Mouse (Mus musculus): Measurements from ENCODE around the gene Spop. TPM values are rescaled to one million over a fixed set of nuclear protein-coding genes. Genes with fewer than 3 reads are reported as not detected.

Gene Spop
- polyA plus RNA-seq, 1 experiment from 2014 or later: 166 TPM

DNA sequence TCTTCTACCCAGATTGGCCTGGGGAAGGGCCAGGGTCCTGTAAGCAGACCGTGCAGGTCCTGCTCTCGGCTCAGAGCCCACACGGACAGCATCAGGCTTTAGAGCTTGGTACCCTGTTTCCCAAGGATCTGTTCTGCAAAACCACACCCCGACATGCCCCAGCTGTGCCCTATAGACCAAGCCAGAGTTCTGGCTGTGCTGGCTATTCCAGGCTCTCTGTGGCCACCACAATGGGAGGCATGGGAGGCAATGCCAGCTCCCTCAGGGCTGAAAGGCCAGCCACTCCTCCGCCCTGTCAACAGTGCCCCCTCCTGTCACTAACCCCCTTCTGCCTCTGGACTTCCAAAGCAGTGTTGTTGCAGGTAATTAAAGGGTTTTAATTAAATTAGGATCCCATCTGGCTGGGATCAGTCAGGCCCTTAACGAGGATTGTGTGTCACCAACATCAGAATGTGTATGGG, 90.4 kb downstream of the Spop start:
- ATAC-seq (ENCODE audit: low read depth): no peak
- Histone ChIP-seq H3K9me3 (ENCODE audit: control insufficient read depth, low read length) (no peaks in the 10 kb centered on the region), H3K36me3 (ENCODE audit: control insufficient read depth, insufficient read depth, low read length) (no peaks in the 10 kb centered on the region), H3K27ac (ENCODE audit: low read depth, low read length) (no peak overlapping the region), H3K4me2 (ENCODE audit: low read depth, low read length) (no peak overlapping the region), H3K9ac (replicated peaks; ENCODE audit: low read depth, low read length) (no peak overlapping the region), H3K4me1 (ENCODE audit: control insufficient read depth, insufficient read depth, low read length) (0 out of 2 replicates have a peak, but pooled peaks cover 4% of the 10 kb centered on the region), H3K27me3 (ENCODE audit: control insufficient read depth, insufficient read depth, low read length) (no peaks in the 10 kb centered on the region), H3K4me3 (ENCODE audit: low read depth, low read length) (no peak overlapping the region)
- 56% methylated on average over 6 of the region's 6 CpGs for WGBS

DNA sequence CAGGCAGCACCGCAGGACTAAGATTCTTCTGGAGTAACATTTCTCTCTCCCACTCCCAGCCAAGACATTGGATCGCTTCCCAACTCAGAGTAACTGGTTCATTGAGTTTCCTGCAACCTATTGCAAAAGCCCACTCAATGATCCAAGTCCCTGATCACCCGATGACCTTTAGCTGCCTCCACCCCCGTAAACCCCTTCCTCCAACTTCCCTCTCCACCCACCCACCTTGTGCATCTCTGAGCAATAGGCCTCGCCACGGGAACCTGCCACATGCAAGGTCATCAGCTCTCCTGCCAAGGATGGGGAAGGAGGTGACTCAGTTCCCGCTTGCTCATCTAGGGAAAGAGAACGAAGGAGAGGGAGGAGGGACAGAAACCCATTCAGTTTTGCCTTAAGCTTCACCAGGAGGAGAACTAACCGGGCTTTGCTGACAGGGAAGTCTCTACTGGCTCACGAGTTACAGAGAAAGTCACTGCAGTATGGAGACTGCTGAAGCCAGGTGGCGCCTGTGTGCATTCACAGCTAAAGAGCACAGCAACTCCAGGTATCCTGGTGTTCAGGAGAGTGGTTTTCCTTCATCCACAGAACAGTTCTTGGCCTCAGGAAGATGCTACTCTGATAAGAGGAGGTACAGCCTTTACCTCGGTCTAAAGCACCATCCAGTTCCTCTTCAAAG, 93.3 kb downstream of the Spop start:
- Histone ChIP-seq H3K4me3 (ENCODE audit: low read depth, low read length) (no peak overlapping the region), H3K27me3 (ENCODE audit: control insufficient read depth, insufficient read depth, low read length) (no peaks in the 10 kb centered on the region), H3K9me3 (ENCODE audit: control insufficient read depth, low read length) (no peaks in the 10 kb centered on the region), H3K36me3 (ENCODE audit: control insufficient read depth, insufficient read depth, low read length) (no peaks in the 10 kb centered on the region), H3K4me2 (ENCODE audit: low read depth, low read length) (no peak overlapping the region), H3K9ac (replicated peaks; ENCODE audit: low read depth, low read length) (no peak overlapping the region), H3K27ac (ENCODE audit: low read depth, low read length) (no peak overlapping the region), H3K4me1 (ENCODE audit: control insufficient read depth, insufficient read depth, low read length) (0 out of 2 replicates have a peak, but pooled peaks cover 4% of the 10 kb centered on the region)
- 50% methylated on average over 12 of the region's 12 CpGs for WGBS
- no peak for ATAC-seq (ENCODE audit: low read depth)

DNA sequence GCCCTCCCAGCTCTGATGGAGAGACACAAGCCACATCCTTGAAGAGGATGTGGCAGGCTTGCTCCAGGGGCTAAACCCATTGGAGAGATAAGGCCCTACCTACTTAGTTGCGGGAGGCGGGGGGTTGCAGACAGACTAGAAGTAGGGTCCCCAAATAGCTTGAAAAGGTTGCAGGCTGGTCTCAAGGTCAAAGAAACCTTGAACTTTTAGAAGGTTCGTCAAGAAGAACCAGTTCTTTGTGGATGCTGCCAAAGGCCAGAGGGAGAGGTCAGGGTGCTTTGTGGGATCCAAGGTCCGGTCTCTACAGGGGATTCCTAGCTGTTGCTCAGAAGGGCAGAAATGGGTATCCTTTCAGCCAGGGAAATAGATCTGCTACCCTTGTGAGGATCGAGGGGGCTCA, 93.9 kb downstream of the Spop start:
- H3K4me1 ChIP-seq (ENCODE audit: control insufficient read depth, insufficient read depth, low read length): 0 out of 2 replicates have a peak, but pooled peaks cover 4% of the 10 kb centered on the region
- H3K27me3 ChIP-seq (ENCODE audit: control insufficient read depth, insufficient read depth, low read length): peaks cover 3% of the 10 kb centered on the region
- H3K4me2 ChIP-seq (ENCODE audit: low read depth, low read length): no peak overlapping the region
- WGBS: 80% methylated on average over 5 of the region's 5 CpGs
- no peaks in the 10 kb centered on the region for H3K9me3 ChIP-seq (ENCODE audit: control insufficient read depth, low read length)
- H3K36me3 ChIP-seq (ENCODE audit: control insufficient read depth, insufficient read depth, low read length): no peaks in the 10 kb centered on the region
- H3K4me3 ChIP-seq (ENCODE audit: low read depth, low read length): no peak overlapping the region
- no peak for ATAC-seq (ENCODE audit: low read depth)
- H3K9ac ChIP-seq (replicated peaks; ENCODE audit: low read depth, low read length): no peak overlapping the region
- no peak overlapping the region for H3K27ac ChIP-seq (ENCODE audit: low read depth, low read length)

DNA sequence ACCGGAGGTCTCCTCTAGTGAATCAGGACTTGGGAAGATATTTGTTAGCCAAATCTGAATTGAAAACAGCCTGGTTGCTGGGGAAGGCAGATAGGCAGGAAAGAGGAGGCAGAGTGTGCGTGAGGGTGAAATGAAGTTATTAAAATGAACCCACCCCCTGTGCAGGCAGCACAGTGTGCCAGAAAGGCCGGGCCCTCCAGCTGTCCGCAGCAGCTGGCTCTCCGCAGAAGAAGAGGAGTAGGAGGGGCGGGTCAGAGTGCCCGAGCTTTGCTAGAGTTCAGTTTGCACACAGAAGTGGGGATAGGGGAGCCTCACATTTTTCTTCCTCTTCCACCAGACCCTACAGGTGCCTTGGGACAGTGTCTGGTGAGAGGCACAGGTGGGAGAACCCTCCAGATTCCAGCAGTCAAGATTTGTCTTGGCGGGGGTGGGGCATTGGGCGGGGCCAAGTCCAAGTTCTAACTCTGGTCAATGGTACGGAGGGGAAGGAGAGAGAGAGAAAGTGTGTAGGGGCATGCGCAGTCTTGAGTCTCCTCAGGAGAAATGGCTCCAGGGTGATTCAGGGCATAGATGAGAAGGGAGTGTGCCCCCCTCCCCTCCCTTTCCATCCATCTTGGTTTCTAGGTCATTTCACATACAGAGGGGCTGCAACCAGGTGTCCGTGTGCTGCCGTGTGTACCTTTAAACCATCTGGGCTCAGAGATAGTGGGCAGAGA, 94.5 kb downstream of the Spop start:
- Histone ChIP-seq H3K4me3 (ENCODE audit: low read depth, low read length) (no peak overlapping the region), H3K27ac (ENCODE audit: low read depth, low read length) (no peak overlapping the region), H3K9me3 (ENCODE audit: control insufficient read depth, low read length) (no peaks in the 10 kb centered on the region), H3K36me3 (ENCODE audit: control insufficient read depth, insufficient read depth, low read length) (no peaks in the 10 kb centered on the region), H3K4me1 (ENCODE audit: control insufficient read depth, insufficient read depth, low read length) (peaks cover 8% of the 10 kb centered on the region; the same call in 1 of the 2 replicates), H3K4me2 (ENCODE audit: low read depth, low read length) (no peak overlapping the region), H3K27me3 (ENCODE audit: control insufficient read depth, insufficient read depth, low read length) (peaks cover 7% of the 10 kb centered on the region), H3K9ac (replicated peaks; ENCODE audit: low read depth, low read length) (no peak overlapping the region)
- ATAC-seq (ENCODE audit: low read depth): no peak
- WGBS: 63% methylated on average over 13 of the region's 13 CpGs

DNA sequence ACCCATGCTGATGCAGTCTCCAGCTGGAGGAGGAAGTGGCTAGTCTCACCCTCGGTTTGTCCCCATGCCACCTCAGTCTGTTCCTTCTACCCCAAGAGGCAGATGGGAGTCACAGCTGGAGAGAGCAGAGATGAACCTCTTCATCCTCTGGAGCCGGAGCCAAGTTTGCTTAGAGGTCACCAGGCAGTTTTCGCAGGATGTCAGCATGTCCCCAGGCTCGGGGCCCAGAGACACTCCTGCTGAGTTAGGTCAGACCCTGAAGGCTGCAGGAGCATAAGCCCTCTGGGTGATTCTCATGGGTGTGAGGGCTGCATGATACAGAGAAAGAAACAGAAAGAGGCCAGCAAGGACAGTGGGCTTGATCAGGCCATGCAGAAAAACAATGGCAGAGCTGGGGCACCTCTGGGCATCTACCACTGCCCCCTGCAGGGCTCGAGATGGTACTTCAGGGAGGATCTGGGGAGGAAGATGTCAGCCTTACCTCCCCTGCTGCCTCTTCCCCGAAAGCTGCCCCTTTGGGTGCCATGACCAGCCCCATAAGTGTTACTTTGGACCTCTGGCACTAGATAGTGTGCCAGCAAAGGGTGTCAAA, 95.3 kb downstream of the Spop start:
- peaks cover 14% of the 10 kb centered on the region for H3K27me3 ChIP-seq (ENCODE audit: control insufficient read depth, insufficient read depth, low read length)
- H3K4me2 ChIP-seq (ENCODE audit: low read depth, low read length): no peak overlapping the region
- H3K9ac ChIP-seq (replicated peaks; ENCODE audit: low read depth, low read length): no peak overlapping the region
- 76% methylated on average over 6 of the region's 6 CpGs for WGBS
- no peaks in the 10 kb centered on the region for H3K36me3 ChIP-seq (ENCODE audit: control insufficient read depth, insufficient read depth, low read length)
- no peak overlapping the region for H3K27ac ChIP-seq (ENCODE audit: low read depth, low read length)
- no peaks in the 10 kb centered on the region for H3K9me3 ChIP-seq (ENCODE audit: control insufficient read depth, low read length)
- H3K4me1 ChIP-seq (ENCODE audit: control insufficient read depth, insufficient read depth, low read length): peaks cover 12% of the 10 kb centered on the region
- H3K4me3 ChIP-seq (ENCODE audit: low read depth, low read length): no peak overlapping the region
- ATAC-seq (ENCODE audit: low read depth): no peak

DNA sequence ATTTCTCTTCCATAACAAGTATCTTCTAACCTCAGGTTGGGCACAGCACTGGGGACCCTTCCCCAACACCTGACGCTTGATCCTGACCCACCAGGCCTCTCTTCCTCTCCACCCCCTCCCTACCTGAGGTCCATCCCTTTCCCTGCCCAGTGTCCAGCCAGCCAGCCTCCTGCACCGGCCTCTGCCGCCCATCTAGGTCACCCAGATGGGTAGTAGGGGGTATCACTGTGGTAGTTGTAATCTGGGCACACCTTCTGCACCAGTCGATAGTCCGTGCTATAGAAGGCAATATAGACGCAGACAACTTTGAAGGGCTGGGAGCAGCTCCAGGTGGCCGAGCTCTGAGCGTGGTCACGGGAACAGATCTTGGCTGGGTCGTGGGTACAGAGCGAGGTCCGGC, 96.8 kb downstream of the Spop start:
- H3K27me3 ChIP-seq (ENCODE audit: control insufficient read depth, insufficient read depth, low read length): peaks cover 19% of the 10 kb centered on the region
- no peaks in the 10 kb centered on the region for H3K36me3 ChIP-seq (ENCODE audit: control insufficient read depth, insufficient read depth, low read length)
- H3K4me3 ChIP-seq (ENCODE audit: low read depth, low read length): no peak overlapping the region
- WGBS: 94% methylated on average over 12 of the region's 12 CpGs
- no peak for ATAC-seq (ENCODE audit: low read depth)
- H3K9ac ChIP-seq (replicated peaks; ENCODE audit: low read depth, low read length): no peak overlapping the region
- no peak overlapping the region for H3K4me2 ChIP-seq (ENCODE audit: low read depth, low read length)
- no peaks in the 10 kb centered on the region for H3K9me3 ChIP-seq (ENCODE audit: control insufficient read depth, low read length)
- H3K27ac ChIP-seq (ENCODE audit: low read depth, low read length): no peak overlapping the region
- H3K4me1 ChIP-seq (ENCODE audit: control insufficient read depth, insufficient read depth, low read length): peaks cover 17% of the 10 kb centered on the region

DNA sequence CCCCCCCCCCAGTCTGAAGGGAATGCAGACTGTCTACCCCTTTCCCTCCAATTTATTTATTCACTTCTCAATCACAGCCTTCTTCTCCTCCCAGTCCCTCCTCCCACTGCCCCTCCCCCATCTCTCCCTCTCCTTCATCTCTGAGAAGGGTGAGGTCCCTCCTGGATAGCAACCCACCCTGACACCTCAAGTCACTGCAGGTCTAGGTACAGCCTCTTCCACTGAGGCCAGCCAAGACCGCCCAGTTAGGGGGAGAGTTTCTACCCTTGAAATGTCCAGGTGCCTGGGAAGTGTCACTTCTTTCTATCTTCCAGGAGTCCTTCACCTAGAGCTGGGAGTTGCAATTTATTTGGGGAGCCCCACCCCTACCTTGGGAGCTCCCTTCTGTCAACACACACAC, 98.0 kb downstream of the Spop start:
- ATAC-seq (ENCODE audit: low read depth): no peak
- H3K27ac ChIP-seq (ENCODE audit: low read depth, low read length): no peak overlapping the region
- H3K4me1 ChIP-seq (ENCODE audit: control insufficient read depth, insufficient read depth, low read length): peaks cover 17% of the 10 kb centered on the region
- no peaks in the 10 kb centered on the region for H3K36me3 ChIP-seq (ENCODE audit: control insufficient read depth, insufficient read depth, low read length)
- 77% methylated on average over 1 of the region's 1 CpGs for WGBS
- H3K4me2 ChIP-seq (ENCODE audit: low read depth, low read length): no peak overlapping the region
- H3K9me3 ChIP-seq (ENCODE audit: control insufficient read depth, low read length): no peaks in the 10 kb centered on the region
- no peak overlapping the region for H3K4me3 ChIP-seq (ENCODE audit: low read depth, low read length)
- peaks cover 19% of the 10 kb centered on the region for H3K27me3 ChIP-seq (ENCODE audit: control insufficient read depth, insufficient read depth, low read length)
- no peak overlapping the region for H3K9ac ChIP-seq (replicated peaks; ENCODE audit: low read depth, low read length)

DNA sequence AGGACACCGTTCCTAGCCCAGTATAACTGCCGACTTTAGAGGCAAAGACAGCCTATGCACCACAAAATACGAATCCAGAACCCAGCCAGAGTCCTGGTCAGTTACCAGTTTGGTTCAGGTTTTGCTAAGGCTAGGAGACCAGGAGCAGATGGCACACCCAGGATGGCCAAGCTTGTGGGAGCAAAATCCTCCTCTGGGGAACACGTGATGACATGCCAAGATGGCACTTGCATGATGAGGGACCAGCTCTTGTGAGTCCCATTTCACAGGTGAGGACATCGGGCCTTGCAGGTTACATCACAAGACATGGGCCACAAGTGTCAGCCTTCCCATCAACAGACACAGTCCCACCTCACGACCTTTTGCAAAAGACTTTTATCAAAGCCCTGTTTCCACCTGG, 98.5 kb downstream of the Spop start:
- WGBS: 77% methylated on average over 6 of the region's 6 CpGs
- no peak overlapping the region for H3K4me3 ChIP-seq (ENCODE audit: low read depth, low read length)
- H3K27me3 ChIP-seq (ENCODE audit: control insufficient read depth, insufficient read depth, low read length): peaks cover 19% of the 10 kb centered on the region

More for the DNA sequence above, 98.5 kb downstream of the Spop start:
- Histone ChIP-seq H3K9ac (replicated peaks; ENCODE audit: low read depth, low read length) (no peak overlapping the region), H3K27ac (ENCODE audit: low read depth, low read length) (no peak overlapping the region), H3K4me2 (ENCODE audit: low read depth, low read length) (no peak overlapping the region), H3K9me3 (ENCODE audit: control insufficient read depth, low read length) (no peaks in the 10 kb centered on the region), H3K4me1 (ENCODE audit: control insufficient read depth, insufficient read depth, low read length) (peaks cover 17% of the 10 kb centered on the region), H3K36me3 (ENCODE audit: control insufficient read depth, insufficient read depth, low read length) (no peaks in the 10 kb centered on the region)
- ATAC-seq (ENCODE audit: low read depth): no peak
